Mouse (Mus musculus) cerebellum, postnatal 25 days (tissue): ENCODE measurements around the gene Large1.
"Not testable (repeated sequence)": the region's sequence is repeated elsewhere in the genome, so short reads cannot be mapped to it uniquely, and the experiment has no call there.

ENCODE experiments used
- DNase-seq, 2 experiments: peaks; one replicate each; pipeline ENCODE4 v3.0.0; 2021; ENCODE audit warnings: mixed read lengths in 2 of 2

Gene Large1

DNA sequence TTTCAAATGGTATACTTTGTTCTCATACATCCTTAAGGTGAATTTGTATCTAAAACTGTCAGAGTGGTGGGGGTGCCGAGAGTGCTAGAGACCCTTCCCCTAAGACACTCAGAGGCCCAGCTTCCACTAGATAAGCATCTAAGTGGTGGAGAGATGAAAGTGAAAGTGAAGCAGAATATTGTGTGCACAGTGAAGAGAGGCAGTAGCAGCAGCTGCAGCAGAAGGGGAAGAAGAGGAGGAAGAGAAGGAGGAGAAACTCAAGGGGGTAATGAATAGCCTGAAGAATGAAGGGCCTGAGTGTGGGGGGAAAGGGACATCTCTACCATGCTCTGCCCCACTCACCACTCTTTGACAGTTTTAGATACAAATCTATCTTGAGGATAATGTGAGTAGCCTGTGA, 191.8 kb downstream of the Large1 start:
- no peak for DNase-seq

DNA sequence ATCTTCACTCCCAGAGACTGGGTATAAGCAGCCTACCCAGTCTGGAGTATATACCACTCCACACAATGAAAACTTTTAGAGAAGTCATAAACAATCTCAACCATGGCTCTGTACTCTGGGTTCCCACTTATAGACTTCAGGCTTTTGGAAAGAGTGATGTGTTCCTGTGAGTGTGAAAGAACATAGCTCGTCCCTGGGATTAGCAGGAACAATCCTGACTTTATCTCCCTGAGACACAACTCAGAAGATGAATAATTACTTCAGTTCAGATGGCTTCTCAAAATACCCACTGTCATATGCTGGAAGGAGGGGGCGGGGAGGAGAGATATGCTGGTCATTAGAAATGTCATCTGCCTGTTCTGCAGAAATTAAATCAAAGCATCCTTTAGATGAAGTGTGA, 192.4 kb downstream of the Large1 start:
- DNase-seq: no peak

GRCm38 (mm10) chr8:73147236-73147635, 206.1 kb downstream of the Large1 start:
- DNase-seq: no peak

- no peak for DNase-seq
Measured at GRCm38 (mm10) chr8:73142660-73143395, 210.5 kb downstream of the Large1 start.

GRCm38 (mm10) chr8:73135397-73135796, 217.9 kb downstream of the Large1 start:
- DNase-seq: no peak

DNA sequence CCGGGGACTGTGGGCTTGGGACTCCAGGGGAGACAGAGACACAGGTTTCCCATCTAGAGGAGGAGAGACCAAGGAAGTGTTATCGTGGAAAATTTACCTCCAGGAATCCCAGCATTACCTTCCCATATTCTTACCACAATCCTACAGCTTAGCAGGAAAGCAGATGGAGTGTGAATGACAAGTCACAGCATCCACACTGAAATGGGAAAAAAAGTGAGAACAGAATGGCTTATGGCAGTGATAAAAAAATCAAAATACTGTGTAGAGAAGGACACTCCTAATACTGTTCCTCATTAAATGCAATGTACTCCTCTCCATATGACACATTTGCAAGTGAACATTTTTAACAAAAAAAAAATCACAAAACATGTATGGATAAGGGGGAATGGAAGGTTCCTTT, 221.3 kb downstream of the Large1 start:
- DNase-seq: no peak

- no peak for DNase-seq
Measured at GRCm38 (mm10) chr8:73123864-73124499, 229.4 kb downstream of the Large1 start.

- no peak for DNase-seq
Measured at GRCm38 (mm10) chr8:73112332-73112895, 240.9 kb downstream of the Large1 start.

DNA sequence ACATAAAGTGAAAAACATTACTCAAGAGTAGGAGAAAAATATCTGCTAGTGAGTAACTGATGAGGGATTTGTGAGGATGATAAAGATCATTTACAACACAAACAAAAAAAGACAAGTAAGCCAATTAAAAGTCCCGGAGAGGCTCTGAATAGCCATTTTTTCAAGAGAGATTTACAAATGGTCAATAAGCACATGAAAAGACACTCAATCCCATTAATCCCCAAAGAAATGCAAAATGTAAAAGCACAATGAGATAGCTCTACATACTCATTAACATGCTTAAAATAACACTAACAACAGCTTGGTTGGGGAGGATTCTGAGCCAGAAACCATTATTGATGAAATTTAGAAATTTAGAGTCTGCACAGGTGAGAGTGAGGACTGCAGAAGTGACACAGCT, 249.3 kb downstream of the Large1 start:
- DNase-seq: no peak

DNA sequence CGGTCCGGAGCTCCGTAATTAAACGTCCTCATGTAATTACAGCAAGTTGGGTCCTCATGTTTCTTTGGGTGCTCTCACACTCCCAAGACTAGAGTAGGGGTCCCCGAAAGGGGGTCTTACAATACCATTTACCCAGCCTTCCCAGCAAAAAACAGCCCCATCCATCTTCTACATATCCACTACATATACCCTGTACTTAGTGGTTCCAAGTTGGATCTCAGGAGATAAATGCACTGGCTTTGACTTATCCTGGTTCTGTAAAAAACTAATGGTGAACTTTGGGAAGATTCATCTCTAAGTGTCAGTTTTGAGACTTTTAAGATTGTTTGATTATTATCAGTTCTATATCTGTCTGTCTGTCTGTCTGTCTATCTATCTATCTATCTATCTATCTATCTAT, 252.3 kb downstream of the Large1 start:
- DNase-seq: no peak

- DNase-seq: not testable (repeated sequence)
Measured at GRCm38 (mm10) chr8:73100607-73101006, 252.7 kb downstream of the Large1 start.

- no peak for DNase-seq
Measured at GRCm38 (mm10) chr8:73099542-73099941, 253.8 kb downstream of the Large1 start.

DNA sequence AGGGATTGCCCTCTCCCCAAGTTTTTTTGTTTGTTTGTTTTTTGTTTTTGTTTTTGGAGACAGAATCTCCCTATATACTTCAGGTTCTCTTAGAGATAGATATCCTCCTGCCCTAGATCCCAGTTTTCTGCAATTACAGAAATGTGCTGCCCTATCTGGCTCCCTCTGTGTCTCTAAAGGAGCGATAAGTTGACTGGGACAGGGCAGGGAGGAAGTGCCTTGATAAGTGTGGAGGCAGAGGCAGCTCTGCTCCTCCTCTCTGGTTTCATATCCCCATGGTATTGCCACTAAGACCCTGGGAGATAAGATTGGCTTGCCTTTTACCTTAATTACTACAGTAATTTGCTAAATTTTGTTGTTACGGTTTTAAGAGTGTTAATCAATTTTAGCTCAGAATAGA, 256.4 kb downstream of the Large1 start:
- no peak for DNase-seq

- not testable (repeated sequence) for DNase-seq
Measured at GRCm38 (mm10) chr8:73077746-73078145, 275.6 kb downstream of the Large1 start.

- DNase-seq: no peak
Measured at GRCm38 (mm10) chr8:73061410-73061809, 291.9 kb downstream of the Large1 start.

DNA sequence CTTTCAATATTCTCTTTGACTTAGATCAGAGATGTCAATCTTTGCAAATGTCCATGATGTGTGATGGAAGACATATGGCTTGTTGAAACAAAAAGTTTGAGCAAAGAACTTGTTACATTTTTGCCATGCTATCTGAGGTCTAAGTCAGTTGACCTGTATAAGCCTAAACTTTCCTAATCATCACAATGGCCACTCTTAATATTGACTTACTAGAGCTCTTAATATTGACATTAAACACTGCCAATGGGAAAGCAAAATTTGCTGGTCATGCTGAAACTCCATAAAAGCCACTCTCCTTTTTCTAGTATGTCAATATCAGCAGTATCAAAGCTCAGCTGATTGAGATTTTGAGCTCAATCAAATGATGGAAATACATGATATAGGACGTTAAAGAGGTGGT, 298.6 kb downstream of the Large1 start:
- no peak for DNase-seq

- DNase-seq: no peak
Measured at GRCm38 (mm10) chr8:73053878-73054277, 299.5 kb downstream of the Large1 start.

- DNase-seq: no peak
Measured at GRCm38 (mm10) chr8:73052414-73052813, 300.9 kb downstream of the Large1 start.

GRCm38 (mm10) chr8:73048136-73048535, 305.2 kb downstream of the Large1 start:
- no peak for DNase-seq

DNA sequence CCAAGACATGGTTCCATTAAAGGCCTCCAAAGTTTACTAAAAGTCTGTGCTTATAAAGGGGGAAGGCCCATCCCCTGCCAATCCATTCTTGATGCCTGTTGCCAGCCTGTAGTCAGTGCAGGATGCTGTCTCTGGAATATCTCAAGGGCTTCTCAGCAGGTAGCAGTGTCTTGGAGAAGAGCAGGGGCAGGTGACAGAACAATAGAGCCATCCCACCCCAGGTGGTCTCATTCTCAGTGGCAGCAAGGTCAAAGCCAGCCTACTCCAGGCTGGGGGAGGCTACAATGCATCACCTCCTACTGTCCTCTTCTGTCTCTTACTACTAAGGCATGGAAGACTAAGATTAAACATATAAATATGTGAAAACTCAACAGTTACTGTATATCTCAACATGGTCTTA, 323.6 kb downstream of the Large1 start:
- DNase-seq: no peak

GRCm38 (mm10) chr8:73018241-73018640, 335.1 kb downstream of the Large1 start:
- no peak for DNase-seq

DNA sequence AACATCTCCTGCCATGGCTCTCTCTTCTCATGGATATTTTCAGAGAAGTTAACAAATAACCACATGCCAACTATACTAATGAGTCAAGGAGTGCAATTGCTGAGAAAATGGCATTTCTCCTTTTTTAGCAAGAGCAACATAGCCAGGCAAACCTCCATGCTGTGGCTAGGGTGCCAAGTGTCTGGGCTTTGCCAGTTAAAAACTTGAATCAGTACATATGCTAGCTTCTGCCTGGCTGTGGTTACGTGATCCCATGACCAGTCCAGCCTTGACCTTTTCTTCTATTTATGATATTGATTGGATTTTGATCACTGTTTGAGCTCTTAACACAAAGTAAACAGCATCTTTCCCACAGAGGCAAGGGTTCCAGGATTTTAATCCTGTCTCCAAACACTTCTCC, 335.7 kb downstream of the Large1 start:
- peak in 1 of 2 experiments; percentile 22 for DNase-seq

DNA sequence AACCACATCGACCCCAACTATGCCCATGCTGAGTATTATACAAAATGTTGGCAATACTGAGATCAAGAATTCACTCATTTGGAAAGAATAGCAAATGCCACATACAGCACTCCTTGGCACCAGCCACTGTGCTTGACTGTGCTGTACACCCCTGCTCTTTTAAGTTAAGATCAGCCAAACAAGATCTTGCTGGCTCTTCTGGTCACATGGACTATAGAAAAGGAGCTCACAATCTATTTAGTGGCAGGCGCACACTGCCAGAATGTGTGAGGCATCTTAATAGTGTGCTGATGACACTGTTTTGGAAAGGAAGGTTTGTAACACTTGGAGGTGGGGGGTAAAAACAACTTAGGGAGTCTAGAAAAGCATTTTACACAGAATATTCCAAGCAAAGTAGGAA, 337.0 kb downstream of the Large1 start:
- DNase-seq: no peak

DNA sequence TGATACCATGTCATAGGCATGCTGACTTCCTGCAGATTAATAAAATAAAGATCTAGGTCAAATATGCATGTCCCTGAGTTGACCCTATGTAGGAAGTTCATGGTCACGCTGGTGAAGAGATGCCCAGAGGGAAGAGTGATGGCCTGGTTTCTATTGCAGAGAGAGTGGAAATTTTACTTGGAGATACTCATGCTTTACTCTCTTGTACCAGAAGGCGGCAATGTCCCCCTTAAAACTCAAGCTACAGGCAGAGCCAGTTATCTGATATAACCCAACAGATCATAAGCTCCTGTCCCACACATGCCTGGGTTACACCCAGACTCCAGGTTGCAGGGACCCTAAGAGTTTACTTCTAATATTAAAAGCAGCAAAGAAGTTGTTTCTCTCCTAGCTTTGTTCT, 345.9 kb downstream of the Large1 start:
- DNase-seq: peak in 1 of 2 experiments; percentile 35
